Mouse (Mus musculus): ENCODE measurements around the gene Ap1b1. TPM values are rescaled to one million over a fixed set of nuclear protein-coding genes. Genes with fewer than 3 reads are reported as not detected.
"Not testable (repeated sequence)": the region's sequence is repeated elsewhere in the genome, so short reads cannot be mapped to it uniquely, and the experiment has no call there.

Ap1b1 gene
- polyA plus RNA-seq, 3 experiments from 2014 or later, result 48.9 to 55.5 (median 50.0) TPM

DNA sequence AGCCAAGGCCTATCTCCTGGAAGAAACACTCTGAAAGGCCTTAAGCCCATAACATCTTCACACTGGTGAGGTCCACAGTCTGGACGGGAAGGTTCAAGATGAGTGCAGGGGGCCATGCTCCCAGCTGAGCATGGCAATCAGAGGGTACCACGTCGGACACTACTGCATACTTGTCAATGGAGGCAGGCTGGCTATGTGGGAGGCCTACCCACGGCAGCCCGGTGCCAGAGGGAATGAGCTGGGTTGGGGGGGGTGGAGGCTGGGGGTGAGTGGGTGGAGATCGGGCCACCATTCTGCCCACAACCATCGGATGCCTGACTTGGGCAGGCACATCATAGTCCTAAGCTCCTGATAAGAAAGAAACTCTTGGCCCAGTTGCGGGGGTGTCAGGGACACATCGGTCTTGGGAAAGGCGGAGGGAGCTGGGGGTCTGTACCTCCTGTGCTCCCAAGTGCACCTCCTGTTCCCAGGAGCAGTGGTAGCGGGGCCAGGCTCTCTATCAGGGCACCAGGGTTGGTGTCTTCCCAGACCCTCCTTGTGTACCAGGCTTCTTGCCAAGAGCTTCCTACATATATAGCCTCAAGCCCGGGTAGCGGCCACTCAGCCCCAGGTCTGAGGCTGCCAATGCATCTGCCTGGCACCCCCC lies 76.4 kb downstream of the Ap1b1 start:
- no peak for ATAC-seq

GRCm38 (mm10) chr11:5063561-5064281 lies 77.1 kb downstream of the Ap1b1 start:
- ATAC-seq, result no peak

DNA sequence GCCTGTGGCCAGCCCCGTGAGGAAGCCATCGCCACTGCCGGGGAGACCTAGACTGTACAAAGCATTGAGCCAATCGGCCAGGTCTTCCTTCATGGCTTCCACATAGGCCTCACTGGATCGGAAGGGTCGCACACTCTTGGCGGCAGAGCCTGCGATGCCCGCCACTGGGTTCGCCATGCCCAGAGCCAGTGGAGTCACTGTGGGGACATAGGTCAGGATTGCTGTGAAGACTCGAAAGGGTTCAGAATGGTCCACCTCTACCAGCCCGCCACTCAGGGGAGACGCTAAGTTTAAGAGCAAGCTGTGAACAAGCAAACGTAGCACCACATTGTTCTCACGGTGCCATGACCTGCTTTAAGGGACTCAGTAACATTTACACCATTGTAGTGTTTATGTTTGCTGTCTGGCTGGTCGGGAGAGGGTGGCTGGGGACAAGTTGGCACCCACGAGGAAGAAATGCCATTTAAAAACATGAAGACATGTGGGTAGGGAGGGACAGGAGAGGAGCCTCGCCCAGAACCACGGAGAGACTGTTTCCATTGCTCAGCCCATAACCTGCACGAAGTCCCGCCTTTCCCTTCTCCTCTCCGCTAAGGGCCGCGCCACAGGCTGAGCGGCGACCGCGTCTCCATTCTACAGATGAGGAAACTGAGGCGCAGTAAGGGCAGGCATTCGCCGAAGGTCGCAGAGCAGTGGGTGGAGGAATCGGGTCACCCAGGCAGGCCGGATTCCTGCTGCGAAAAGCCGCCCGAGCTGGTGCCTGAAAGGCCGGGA lies 77.8 kb downstream of the Ap1b1 start:
- no peak for ATAC-seq

- ATAC-seq, result peak; percentile 29
Observed at GRCm38 (mm10) chr11:5065056-5065821, 78.6 kb downstream of the Ap1b1 start, which contains the start of gene Gas2l1. Gas2l1 (minus strand) TSS chr11:5065327.

- no peak for ATAC-seq
Observed at GRCm38 (mm10) chr11:5067063-5067462, 80.4 kb downstream of the Ap1b1 start.

DNA sequence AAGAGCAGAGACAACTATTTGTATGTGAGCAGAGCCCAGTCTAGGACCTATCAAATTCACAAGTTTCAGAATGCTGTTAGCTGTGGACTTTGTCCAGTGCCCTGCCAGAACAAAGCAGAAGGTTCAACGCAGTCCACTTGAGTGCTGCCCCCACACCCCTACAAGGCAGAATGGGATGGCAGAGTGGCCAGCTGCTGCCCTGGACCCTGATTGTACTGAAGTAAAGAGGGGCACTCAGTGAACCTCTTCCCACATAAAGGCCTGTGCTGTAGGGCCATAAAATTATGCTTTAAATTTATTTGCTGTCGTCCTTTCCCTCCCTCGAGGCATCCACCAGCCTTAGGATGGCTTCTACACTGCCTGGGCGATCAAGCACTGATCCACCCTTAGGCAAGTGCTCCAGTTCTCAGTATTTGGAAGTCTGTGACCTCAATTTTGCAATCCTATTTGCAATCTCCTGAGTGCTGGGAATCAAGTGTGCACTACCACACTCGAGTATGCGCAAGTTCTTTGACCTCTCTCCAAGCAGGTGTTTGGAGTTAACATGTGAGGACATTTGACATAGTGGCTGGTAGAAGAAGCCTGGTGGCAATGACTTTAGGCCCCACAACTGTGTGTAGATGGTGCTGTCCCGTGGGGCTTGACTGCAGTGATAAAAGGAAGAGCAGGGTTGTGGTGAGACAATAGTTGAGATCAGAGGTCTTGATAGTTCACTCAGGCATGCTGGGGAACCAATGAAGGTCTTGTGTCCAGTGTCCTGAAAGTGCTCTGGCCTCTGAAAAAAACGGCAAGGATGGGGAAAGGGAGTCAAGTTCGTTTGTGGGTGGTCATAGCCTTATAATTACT lies 81.7 kb downstream of the Ap1b1 start:
- ATAC-seq, result no peak

- ATAC-seq, result no peak
Observed at GRCm38 (mm10) chr11:5074882-5075281, 88.3 kb downstream of the Ap1b1 start.

DNA sequence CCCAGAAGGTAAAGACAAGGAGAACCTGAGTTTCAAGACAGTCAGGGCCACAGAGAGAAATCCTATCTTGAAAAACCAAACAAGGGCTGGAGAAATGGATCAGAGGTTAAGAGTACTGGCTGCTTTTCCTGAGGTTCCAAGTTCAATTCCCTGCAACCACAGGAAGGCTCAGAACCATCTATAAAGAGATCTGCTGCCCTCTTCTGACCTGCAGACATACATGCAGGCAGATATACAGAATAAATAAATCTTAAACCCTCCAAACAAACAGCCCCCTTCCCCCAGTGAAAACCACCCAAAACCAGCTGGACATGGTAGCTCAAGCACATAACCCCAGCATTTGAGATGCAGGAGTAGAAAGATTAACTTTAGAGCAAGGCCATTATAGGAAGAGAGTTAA lies 89.1 kb downstream of the Ap1b1 start:
- no peak for ATAC-seq

- not testable (repeated sequence) for ATAC-seq
Observed at GRCm38 (mm10) chr11:5076843-5077242, 90.2 kb downstream of the Ap1b1 start.

- ATAC-seq, result no peak
Observed at GRCm38 (mm10) chr11:5089147-5089546, 102.5 kb downstream of the Ap1b1 start.

- no peak for ATAC-seq
Observed at GRCm38 (mm10) chr11:5091706-5092105, 105.1 kb downstream of the Ap1b1 start.

Other genes with a start within 250 kb of the Ap1b1 start
- gene Cabp7, start 240.0 kb upstream of the Ap1b1 start, polyA plus RNA-seq (2017; shearing (Covaris generic)), result under 1 TPM in 2 of 3 experiments, not detected in 1; 0.34 to 0.37 TPM
- gene Nf2, start 137.3 kb upstream of the Ap1b1 start, polyA plus RNA-seq (2017; shearing (Covaris generic)), result 10 to 100 TPM; 18.7 to 22.5 (median 19.3) TPM
- gene Nipsnap1, start 112.9 kb upstream of the Ap1b1 start, polyA plus RNA-seq (2017; shearing (Covaris generic)), result 10 to 100 TPM; 39.9 to 64.8 (median 57.5) TPM
- 10 to 100 TPM; 32.7 to 43.7 (median 36.2) TPM for gene Thoc5, start 91.5 kb upstream of the Ap1b1 start, polyA plus RNA-seq (2017; shearing (Covaris generic))
- gene Nefh, start 38.8 kb upstream of the Ap1b1 start, polyA plus RNA-seq (2017; shearing (Covaris generic)), result 1 to 10 TPM; 6.4 to 7.0 (median 6.4) TPM
- not detected for gene Rasl10a, start 71.3 kb downstream of the Ap1b1 start, polyA plus RNA-seq (2017; shearing (Covaris generic))
- under 1 TPM; 0.58 to 0.94 (median 0.91) TPM for gene Gas2l1, start 78.5 kb downstream of the Ap1b1 start, polyA plus RNA-seq (2017; shearing (Covaris generic))
- gene Rhbdd3, start 112.1 kb downstream of the Ap1b1 start, polyA plus RNA-seq (2017; shearing (Covaris generic)), result 1 to 10 TPM; 3.3 to 4.6 (median 4.6) TPM
- 100 to 1,000 TPM; 136 to 174 (median 140) TPM for gene Ewsr1, start 112.4 kb downstream of the Ap1b1 start, polyA plus RNA-seq (2017; shearing (Covaris generic))
- gene Emid1, start 165.4 kb downstream of the Ap1b1 start, polyA plus RNA-seq (2017; shearing (Covaris generic)), result under 1 TPM in 1 of 3 experiments, not detected in 2; 0.83 TPM

Data from inflammation-experienced regulatory T-cells, adult 6 months (primary cell).